Mouse (Mus musculus) embryonic facial prominence, embryonic 14.5 days (tissue): ENCODE data around the gene Pop5. TPM values are rescaled to one million over a fixed set of nuclear protein-coding genes. Genes with fewer than 3 reads are reported as not detected.

ENCODE experiments used
- ATAC-seq: fragments of 200-750 bp; cut with Nextera tagmentation; 2 replicates; pipeline ENCODE4 v1.8.0; 2017; ENCODE audit warnings: low read depth, moderate number of reproducible peaks, moderate TSS enrichment
- DNase-seq: peaks from one replicate; pipeline ENCODE4 v3.0.0-alpha.2; 2015; ENCODE audit warnings: low spot score
- H3K27ac ChIP-seq: fragments of 300-500 bp; sonication (generic); replicated peaks from 2 replicates; pipeline ENCODE4 v1.5.1; 2014; ENCODE audit warnings: low read depth, mild to moderate bottlenecking, low read length, moderate library complexity
- H3K27me3 ChIP-seq: fragments of 300-500 bp; sonication (generic); replicated peaks from 2 replicates; pipeline ENCODE4 v1.6.1; 2014; ENCODE audit warnings: low read length; ENCODE audit not compliant: control insufficient read depth, insufficient read depth
- H3K36me3 ChIP-seq: fragments of 300-500 bp; sonication (generic); 2 replicates; pipeline ENCODE4 v1.6.1; 2014; ENCODE audit warnings: low read length, mixed read lengths; ENCODE audit not compliant: control insufficient read depth, insufficient read depth
- H3K4me1 ChIP-seq: fragments of 300-500 bp; sonication (generic); 2 replicates; pipeline ENCODE4 v1.6.1; 2014; ENCODE audit warnings: antibody characterized with exemption, low read length; ENCODE audit not compliant: control insufficient read depth, insufficient read depth
- H3K4me2 ChIP-seq: fragments of 300-500 bp; sonication (generic); 2 replicates; pipeline ENCODE4 v1.6.1; 2014; ENCODE audit warnings: low read depth, mild to moderate bottlenecking, low read length, moderate library complexity, mixed read lengths
- H3K4me3 ChIP-seq: fragments of 300-500 bp; sonication (generic); 2 replicates; pipeline ENCODE4 v1.5.1; 2014; ENCODE audit warnings: low read depth, mild to moderate bottlenecking, low read length
- H3K9ac ChIP-seq: fragments of 300-500 bp; sonication (generic); 2 replicates; pipeline ENCODE4 v1.6.1; 2014; ENCODE audit warnings: low read depth, mild to moderate bottlenecking, low read length, moderate library complexity, mixed read lengths
- H3K9me3 ChIP-seq: fragments of 300-500 bp; sonication (generic); 2 replicates; pipeline ENCODE4 v1.6.1; 2016; ENCODE audit warnings: low read length; ENCODE audit not compliant: control insufficient read depth
- WGBS: fragments of 180-500 bp; shearing (Covaris S2); extraction: QIAGEN DNeasy Blood & Tissue Kit; methylation state at CpG from one replicate; pipeline ENCODE4 v1.1.7; 2014; 5-methylcytosine and 5-hydroxymethylcytosine counted together
- polyA plus RNA-seq: library from polyadenylated mRNA; unstranded; fragments of >200 nt; fragmentation: Nextera tagmentation; extraction: Ambion mirVana; gene quantifications from 2 replicates; pipeline ENCODE4 v1.2.1, GENCODE M21; 2014

Pop5 gene
- polyA plus RNA-seq, 1 experiment from 2014 or later, result 95.5 TPM

- no peak overlapping the region for H3K9ac ChIP-seq
- H3K4me1 ChIP-seq, result peaks cover 6% of the 10 kb centered on the region; the same call in 1 of the 2 replicates
- DNase-seq (no peak), ATAC-seq (no peak)
- H3K36me3 ChIP-seq, result no peaks in the 10 kb centered on the region
- H3K27me3 ChIP-seq, result no peaks in the 10 kb centered on the region
- H3K9me3 ChIP-seq, result no peaks in the 10 kb centered on the region
- no peak overlapping the region for H3K4me2 ChIP-seq
- WGBS, result 77% methylated on average over 3 of the region's 3 CpGs
- no peak overlapping the region for H3K4me3 ChIP-seq
- no peak overlapping the region for H3K27ac ChIP-seq
Observed at GRCm38 (mm10) chr5:115222485-115222884, 13.2 kb upstream of the Pop5 start.

- no peak overlapping the region for H3K27ac ChIP-seq
- peak overlapping the region; percentile 13; the same call in 1 of the 2 replicates for H3K4me2 ChIP-seq
- peaks cover 7% of the 10 kb centered on the region; the same call in 1 of the 2 replicates for H3K4me1 ChIP-seq
- no peak overlapping the region for H3K9ac ChIP-seq
- no peak for ATAC-seq
- WGBS, result 46% methylated on average over 15 of the region's 15 CpGs
- DNase-seq, result no peak
- no peaks in the 10 kb centered on the region for H3K36me3 ChIP-seq
- H3K9me3 ChIP-seq, result no peaks in the 10 kb centered on the region
- H3K4me3 ChIP-seq, result no peak overlapping the region
- peaks cover 5% of the 10 kb centered on the region; the same call in 1 of the 2 replicates for H3K27me3 ChIP-seq
Observed at GRCm38 (mm10) chr5:115230830-115231551, 4.6 kb upstream of the Pop5 start.

- Histone ChIP-seq H3K36me3 (no peaks in the 10 kb centered on the region), H3K4me1 (peaks cover 7% of the 10 kb centered on the region; the same call in 1 of the 2 replicates), H3K4me2 (peak overlapping the region; percentile 13; the same call in 1 of the 2 replicates), H3K27ac (no peak overlapping the region), H3K27me3 (peaks cover 5% of the 10 kb centered on the region; the same call in 1 of the 2 replicates), H3K4me3 (no peak overlapping the region), H3K9ac (no peak overlapping the region), H3K9me3 (no peaks in the 10 kb centered on the region)
- no peak for DNase-seq
- 28% methylated on average over 16 of the region's 16 CpGs for WGBS
- no peak for ATAC-seq
Observed at GRCm38 (mm10) chr5:115231552-115232120, 4.0 kb upstream of the Pop5 start.

DNA sequence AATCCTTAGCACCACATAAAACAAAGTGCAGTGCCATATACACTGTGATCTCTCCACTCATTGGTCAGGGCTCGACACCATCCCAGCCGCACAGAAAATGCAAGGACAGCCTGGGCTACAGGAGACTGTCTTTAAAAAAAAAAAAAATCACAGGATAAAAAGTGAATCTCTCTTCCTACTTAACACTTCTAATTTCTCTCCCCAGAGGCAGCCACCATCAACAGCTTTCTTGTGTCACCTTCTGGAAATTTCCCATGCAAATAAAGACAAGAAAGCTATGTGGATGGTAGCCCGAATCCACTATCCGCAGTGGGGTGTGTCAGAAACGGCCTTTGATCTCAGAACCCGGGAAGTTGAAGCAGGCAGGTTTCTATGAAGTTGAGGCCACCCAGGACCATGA lies 3.1 kb upstream of the Pop5 start:
- Histone ChIP-seq H3K27me3 (peaks cover 5% of the 10 kb centered on the region; the same call in 1 of the 2 replicates), H3K9me3 (no peaks in the 10 kb centered on the region), H3K36me3 (no peaks in the 10 kb centered on the region), H3K9ac (no peak overlapping the region), H3K4me1 (peaks cover 10% of the 10 kb centered on the region), H3K4me2 (no peak overlapping the region), H3K27ac (no peak overlapping the region), H3K4me3 (no peak overlapping the region)
- 74% methylated on average over 6 of the region's 6 CpGs for WGBS
- no peak for ATAC-seq
- DNase-seq, result no peak

GRCm38 (mm10) chr5:115233031-115233780 lies 2.4 kb upstream of the Pop5 start:
- ATAC-seq, result no peak
- 90% methylated on average over 14 of the region's 14 CpGs for WGBS

GRCm38 (mm10) chr5:115234519-115234918 lies 1.1 kb upstream of the Pop5 start:
- no peak overlapping the region for H3K4me3 ChIP-seq

More at GRCm38 (mm10) chr5:115233031-115233780, 2.4 kb upstream of the Pop5 start:
- H3K9me3 ChIP-seq, result no peaks in the 10 kb centered on the region
- H3K4me3 ChIP-seq, result no peak overlapping the region
- no peaks in the 10 kb centered on the region for H3K36me3 ChIP-seq
- no peak overlapping the region for H3K9ac ChIP-seq
- peaks cover 5% of the 10 kb centered on the region; the same call in 1 of the 2 replicates for H3K27me3 ChIP-seq
- DNase-seq, result no peak
- no peak overlapping the region for H3K4me2 ChIP-seq
- no peak overlapping the region for H3K27ac ChIP-seq
- H3K4me1 ChIP-seq, result peaks cover 10% of the 10 kb centered on the region

DNA sequence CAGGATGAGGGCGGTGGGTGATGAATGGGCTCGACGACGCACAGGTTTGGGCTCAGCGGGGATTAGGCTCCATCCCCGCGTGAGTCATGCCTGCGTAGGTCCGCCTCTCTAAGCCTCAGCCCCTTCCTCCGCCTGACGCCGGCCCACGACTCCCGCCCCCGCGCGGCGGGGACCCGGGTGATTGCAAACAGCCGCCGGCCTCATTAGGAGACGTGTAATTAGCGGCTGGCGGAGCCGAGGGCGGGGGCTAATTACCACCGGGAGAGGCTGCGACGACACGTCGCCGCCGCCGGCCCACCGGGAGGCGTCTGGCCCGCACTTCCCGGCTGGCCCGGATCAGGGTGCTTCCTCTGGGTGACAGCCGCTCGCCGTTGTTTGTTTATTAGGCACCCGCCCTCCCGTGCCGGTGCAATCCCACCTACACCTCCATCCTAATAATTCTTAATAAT lies 289 bp upstream of the Pop5 start:
- H3K27ac ChIP-seq, result peak overlapping the region; percentile 28
- H3K4me2 ChIP-seq, result peak overlapping the region; percentile 95
- H3K9ac ChIP-seq, result peak overlapping the region; percentile 69
- under 1% methylated on average over 24 of the region's 45 CpGs for WGBS
- peak; percentile 44 for ATAC-seq
- H3K4me3 ChIP-seq, result peak overlapping the region; percentile 63
- peaks cover 8% of the 10 kb centered on the region for H3K36me3 ChIP-seq
- H3K4me1 ChIP-seq, result peaks cover 10% of the 10 kb centered on the region
- DNase-seq, result peak; percentile 80
- H3K27me3 ChIP-seq, result peaks cover 5% of the 10 kb centered on the region; the same call in 1 of the 2 replicates
- H3K9me3 ChIP-seq, result no peaks in the 10 kb centered on the region

More at GRCm38 (mm10) chr5:115234519-115234918, 1.1 kb upstream of the Pop5 start:
- peaks cover 5% of the 10 kb centered on the region; the same call in 1 of the 2 replicates for H3K27me3 ChIP-seq
- H3K4me1 ChIP-seq, result peaks cover 10% of the 10 kb centered on the region
- ATAC-seq (no peak), DNase-seq (no peak)
- WGBS, result 62% methylated on average over 6 of the region's 6 CpGs
- no peak overlapping the region for H3K4me2 ChIP-seq
- H3K9ac ChIP-seq, result no peak overlapping the region
- no peaks in the 10 kb centered on the region for H3K9me3 ChIP-seq
- 0 out of 2 replicates have a peak, but pooled peaks cover under 1% of the 10 kb centered on the region for H3K36me3 ChIP-seq
- H3K27ac ChIP-seq, result no peak overlapping the region
